Mouse (Mus musculus): ENCODE measurements around the gene Gm7247. TPM values are rescaled to one million over a fixed set of nuclear protein-coding genes. Genes with fewer than 3 reads are reported as not detected.
A peak's percentile ranks its signal among the peaks of the same experiment; 100 is the strongest.
"Not testable (repeated sequence)": the region's sequence is repeated elsewhere in the genome, so short reads cannot be mapped to it uniquely, and the experiment has no call there.

The Gm7247 gene
- polyA plus RNA-seq (2016; fragmentation: Nextera tagmentation; extraction: Ambion mirVana): not detected in 2 replicates

GRCm38 (mm10) chr14:51361456-51361855 is at the start of gene Gm7247:
Gene Gm7247 (plus strand): TSS chr14:51361756.
- DNase-seq (ENCODE audit: extremely low spot score, low spot score): no peak
- Histone ChIP-seq H3K36me3 (replicated peaks) (no peaks in the 10 kb centered on the region), H3K4me1 (peaks cover 7% of the 10 kb centered on the region; the same call in 1 of the 2 replicates), H3K27ac (no peak within 1 kb of the TSS), H3K9me3 (no peaks in the 10 kb centered on the region), H3K27me3 (ENCODE audit: poor library complexity, severe bottlenecking) (peaks cover 32% of the 10 kb centered on the region), H3K4me3 (no peak within 1 kb of the TSS)
- 76% methylated on average over 1 of the region's 1 CpGs for WGBS

GRCm38 (mm10) chr14:51324001-51324400 is 37.6 kb upstream of the Gm7247 start:
- no peak for DNase-seq (ENCODE audit: extremely low spot score, low spot score)
- H3K4me3 ChIP-seq: no peak overlapping the region
- H3K9me3 ChIP-seq: peaks cover 17% of the 10 kb centered on the region
- 58% methylated on average over 1 of the region's 1 CpGs for WGBS
- H3K27ac ChIP-seq: no peak overlapping the region
- H3K4me1 ChIP-seq: no peaks in the 10 kb centered on the region
- H3K36me3 ChIP-seq (replicated peaks): no peaks in the 10 kb centered on the region
- H3K27me3 ChIP-seq (ENCODE audit: poor library complexity, severe bottlenecking): no peaks in the 10 kb centered on the region

DNA sequence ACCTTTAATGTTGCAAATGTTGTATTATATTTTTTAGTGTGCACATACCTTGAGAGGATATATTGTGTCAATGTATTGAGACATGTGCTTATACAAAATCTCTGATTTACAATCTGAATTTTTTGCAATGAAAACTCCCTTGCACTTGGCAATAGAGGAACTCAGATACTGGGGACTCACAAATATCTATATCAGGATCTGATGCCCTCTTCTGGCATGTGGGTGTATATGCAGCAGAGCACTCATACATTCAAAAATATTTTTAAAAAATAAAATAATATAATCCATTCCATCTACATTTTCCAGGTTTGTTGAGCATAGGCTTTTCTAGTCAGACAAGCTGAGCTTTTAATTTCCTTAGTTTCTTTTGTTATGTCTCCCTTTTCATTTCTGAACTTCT is 15.5 kb upstream of the Gm7247 start:
- H3K36me3 ChIP-seq (replicated peaks): no peaks in the 10 kb centered on the region
- no peaks in the 10 kb centered on the region for H3K27me3 ChIP-seq (ENCODE audit: poor library complexity, severe bottlenecking)
- H3K27ac ChIP-seq: no peak overlapping the region
- no peaks in the 10 kb centered on the region for H3K4me1 ChIP-seq
- H3K9me3 ChIP-seq: no peaks in the 10 kb centered on the region
- DNase-seq (ENCODE audit: extremely low spot score, low spot score): no peak
- no peak overlapping the region for H3K4me3 ChIP-seq

- WGBS: 7% methylated on average over 70 of the region's 75 CpGs
- H3K9me3 ChIP-seq: no peaks in the 10 kb centered on the region
- H3K27ac ChIP-seq: peak overlapping the region; percentile 74
- no peaks in the 10 kb centered on the region for H3K36me3 ChIP-seq (replicated peaks)
- peak overlapping the region; percentile 59 for H3K4me3 ChIP-seq
- peaks cover 32% of the 10 kb centered on the region for H3K27me3 ChIP-seq (ENCODE audit: poor library complexity, severe bottlenecking)
- DNase-seq (ENCODE audit: extremely low spot score, low spot score): peak; percentile 27
- H3K4me1 ChIP-seq: peaks cover 7% of the 10 kb centered on the region; the same call in 1 of the 2 replicates
Measured at GRCm38 (mm10) chr14:51358111-51358982, 3.2 kb upstream of the Gm7247 start.

GRCm38 (mm10) chr14:51382805-51383204 is 21.2 kb downstream of the Gm7247 start:
- H3K27ac ChIP-seq: no peak overlapping the region
- H3K9me3 ChIP-seq: peaks cover 25% of the 10 kb centered on the region
- no peaks in the 10 kb centered on the region for H3K27me3 ChIP-seq (ENCODE audit: poor library complexity, severe bottlenecking)
- DNase-seq (ENCODE audit: extremely low spot score, low spot score): no peak
- 96% methylated on average over 20 of the region's 20 CpGs for WGBS
- H3K36me3 ChIP-seq (replicated peaks): no peaks in the 10 kb centered on the region
- H3K4me1 ChIP-seq: no peaks in the 10 kb centered on the region
- no peak overlapping the region for H3K4me3 ChIP-seq

DNA sequence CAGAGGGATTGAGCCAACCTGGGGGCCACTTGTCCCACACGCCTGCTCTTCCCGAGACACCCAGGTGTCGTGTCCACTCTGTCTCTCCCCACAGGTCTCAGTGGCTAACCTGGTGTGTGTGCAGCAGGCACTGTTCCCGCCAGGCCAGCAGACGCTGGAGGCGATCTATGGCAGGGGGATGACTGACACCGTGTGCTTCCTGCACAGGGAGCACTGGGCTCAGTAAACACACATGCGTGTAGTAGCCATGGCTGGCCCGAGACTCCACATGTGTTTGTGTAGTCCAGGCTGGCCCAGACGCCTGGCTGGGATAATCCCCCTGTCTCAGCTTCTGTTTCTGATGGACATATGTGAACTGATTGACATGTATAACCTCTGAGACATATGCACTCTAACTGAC is 22.8 kb downstream of the Gm7247 start:
- no peak for DNase-seq (ENCODE audit: extremely low spot score, low spot score)
- H3K27me3 ChIP-seq (ENCODE audit: poor library complexity, severe bottlenecking): no peaks in the 10 kb centered on the region
- no peak overlapping the region for H3K4me3 ChIP-seq
- H3K9me3 ChIP-seq: peaks cover 31% of the 10 kb centered on the region
- H3K4me1 ChIP-seq: no peaks in the 10 kb centered on the region
- no peak overlapping the region for H3K27ac ChIP-seq
- no peaks in the 10 kb centered on the region for H3K36me3 ChIP-seq (replicated peaks)
- WGBS: 96% methylated on average over 10 of the region's 10 CpGs

DNA sequence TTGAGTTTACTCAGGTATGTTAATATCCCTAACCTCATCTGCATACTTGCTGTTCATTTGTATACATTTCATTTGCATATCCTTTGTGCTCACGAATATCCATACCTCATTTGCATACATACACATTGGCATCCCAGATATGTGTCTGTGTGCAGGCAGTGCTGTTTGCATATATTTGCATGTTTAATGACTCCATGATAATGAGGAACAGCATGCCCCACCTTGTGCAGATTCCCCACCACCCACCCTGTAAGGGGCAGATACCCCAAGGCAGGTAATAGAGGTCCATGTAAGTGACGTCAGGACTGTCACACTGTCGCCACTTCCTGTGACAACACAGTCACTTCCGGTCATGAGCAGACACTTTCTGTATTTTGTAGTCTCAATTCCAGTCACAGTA is 24.2 kb downstream of the Gm7247 start:
- Histone ChIP-seq H3K9me3 (peaks cover 31% of the 10 kb centered on the region), H3K36me3 (replicated peaks) (no peaks in the 10 kb centered on the region), H3K4me3 (no peak overlapping the region), H3K4me1 (no peaks in the 10 kb centered on the region), H3K27me3 (ENCODE audit: poor library complexity, severe bottlenecking) (no peaks in the 10 kb centered on the region), H3K27ac (no peak overlapping the region)
- WGBS: 93% methylated on average over 4 of the region's 4 CpGs
- DNase-seq (ENCODE audit: extremely low spot score, low spot score): no peak

DNA sequence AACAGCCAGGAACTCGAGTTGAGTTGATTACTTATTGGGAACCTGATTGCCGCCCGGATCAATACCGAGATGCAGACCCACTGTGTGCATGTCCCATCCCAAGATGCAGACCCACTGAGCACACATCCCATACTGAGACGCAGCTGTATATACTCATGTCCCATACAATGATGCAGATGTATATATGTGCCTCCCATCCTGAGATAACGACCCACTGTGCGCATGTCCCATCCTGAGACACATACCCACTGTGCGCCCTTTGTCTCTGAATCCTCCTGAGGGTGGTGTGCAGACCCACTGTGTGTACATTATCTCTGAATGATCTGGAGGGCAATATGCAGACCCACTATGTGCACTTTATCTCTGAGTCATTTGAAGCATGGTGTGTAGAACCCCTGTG is 26.2 kb downstream of the Gm7247 start:
- no peaks in the 10 kb centered on the region for H3K36me3 ChIP-seq (replicated peaks)
- no peak overlapping the region for H3K27ac ChIP-seq
- no peaks in the 10 kb centered on the region for H3K4me1 ChIP-seq
- H3K4me3 ChIP-seq: no peak overlapping the region
- peaks cover 26% of the 10 kb centered on the region for H3K9me3 ChIP-seq
- WGBS: 94% methylated on average over 8 of the region's 8 CpGs
- no peak for DNase-seq (ENCODE audit: extremely low spot score, low spot score)
- H3K27me3 ChIP-seq (ENCODE audit: poor library complexity, severe bottlenecking): no peaks in the 10 kb centered on the region

DNA sequence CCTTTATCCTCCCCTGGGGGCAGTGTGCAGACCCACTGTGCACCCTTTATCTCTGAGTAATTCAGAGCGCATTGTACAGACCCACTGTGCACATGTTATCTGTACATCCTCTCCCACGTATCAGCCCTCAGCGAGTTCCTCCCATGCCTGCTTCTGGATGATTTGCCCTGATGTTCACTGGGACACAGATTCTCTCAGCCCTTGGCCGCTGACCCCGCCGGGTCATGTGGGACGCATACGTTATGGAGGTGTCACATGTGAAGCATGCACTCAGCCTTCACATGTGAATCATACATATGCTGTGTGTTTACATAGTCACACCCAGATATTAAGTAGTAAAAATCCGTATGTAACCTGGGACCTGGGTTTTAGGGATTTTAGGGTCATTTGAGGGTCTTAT is 26.7 kb downstream of the Gm7247 start:
- 94% methylated on average over 9 of the region's 9 CpGs for WGBS
- H3K27ac ChIP-seq: no peak overlapping the region
- peaks cover 21% of the 10 kb centered on the region for H3K9me3 ChIP-seq
- H3K36me3 ChIP-seq (replicated peaks): no peaks in the 10 kb centered on the region
- H3K4me3 ChIP-seq: no peak overlapping the region
- DNase-seq (ENCODE audit: extremely low spot score, low spot score): no peak
- no peaks in the 10 kb centered on the region for H3K27me3 ChIP-seq (ENCODE audit: poor library complexity, severe bottlenecking)
- no peaks in the 10 kb centered on the region for H3K4me1 ChIP-seq

GRCm38 (mm10) chr14:51410520-51410919 is 49.0 kb downstream of the Gm7247 start, which contains the start of gene Vmn2r88:
Gene Vmn2r88 (plus strand): TSS chr14:51410820.
- Histone ChIP-seq H3K4me1 (no peaks in the 10 kb centered on the region), H3K4me3 (no peak within 1 kb of the TSS), H3K27me3 (ENCODE audit: poor library complexity, severe bottlenecking) (no peaks in the 10 kb centered on the region), H3K27ac (no peak within 1 kb of the TSS), H3K36me3 (replicated peaks) (no peaks in the 10 kb centered on the region), H3K9me3 (no peaks in the 10 kb centered on the region)
- 86% methylated on average over 1 of the region's 1 CpGs for WGBS
- no peak for DNase-seq (ENCODE audit: extremely low spot score, low spot score)

- no peak overlapping the region for H3K4me3 ChIP-seq
- H3K9me3 ChIP-seq: no peaks in the 10 kb centered on the region
- no peaks in the 10 kb centered on the region for H3K27me3 ChIP-seq (ENCODE audit: poor library complexity, severe bottlenecking)
- 77% methylated on average over 2 of the region's 2 CpGs for WGBS
- H3K27ac ChIP-seq: no peak overlapping the region
- no peak for DNase-seq (ENCODE audit: extremely low spot score, low spot score)
- no peaks in the 10 kb centered on the region for H3K36me3 ChIP-seq (replicated peaks)
- no peaks in the 10 kb centered on the region for H3K4me1 ChIP-seq
Measured at GRCm38 (mm10) chr14:51423885-51424284, 62.3 kb downstream of the Gm7247 start.

GRCm38 (mm10) chr14:51430138-51430537 is 68.6 kb downstream of the Gm7247 start:
- H3K27ac ChIP-seq; H3K4me1 ChIP-seq; H3K27me3 ChIP-seq (ENCODE audit: poor library complexity, severe bottlenecking); H3K36me3 ChIP-seq (replicated peaks); H3K4me3 ChIP-seq; DNase-seq (ENCODE audit: extremely low spot score, low spot score); H3K9me3 ChIP-seq: not testable (repeated sequence)

GRCm38 (mm10) chr14:51434546-51434945 is 73.0 kb downstream of the Gm7247 start:
- Histone ChIP-seq H3K4me3 (no peak overlapping the region), H3K9me3 (peaks cover 22% of the 10 kb centered on the region), H3K36me3 (replicated peaks) (no peaks in the 10 kb centered on the region), H3K4me1 (no peaks in the 10 kb centered on the region), H3K27ac (no peak overlapping the region), H3K27me3 (ENCODE audit: poor library complexity, severe bottlenecking) (no peaks in the 10 kb centered on the region)
- WGBS: 95% methylated on average over 16 of the region's 16 CpGs
- DNase-seq (ENCODE audit: extremely low spot score, low spot score): no peak
